Mouse (Mus musculus) cerebellum, adult 8-10 months (tissue): Measurements from ENCODE around the gene Slc44a5.
A peak's percentile ranks its signal among the peaks of the same experiment; 100 is the strongest.
"Not testable (repeated sequence)": the region's sequence is repeated elsewhere in the genome, so short reads cannot be mapped to it uniquely, and the experiment has no call there.

Source experiments
- DNase-seq: peaks from one replicate; pipeline ENCODE4 v3.0.0; 2022

The Slc44a5 gene

GRCm38 (mm10) chr3:154251486-154251885, 278.2 kb downstream of the Slc44a5 start:
- DNase-seq = no peak

GRCm38 (mm10) chr3:154252219-154252618, 279.0 kb downstream of the Slc44a5 start:
- DNase-seq = no peak

GRCm38 (mm10) chr3:154254187-154254586, 281.0 kb downstream of the Slc44a5 start:
- DNase-seq = not testable (repeated sequence)

GRCm38 (mm10) chr3:154257312-154257711, 284.1 kb downstream of the Slc44a5 start:
- no peak for DNase-seq

- no peak for DNase-seq
Measured at GRCm38 (mm10) chr3:154268313-154268712, 295.1 kb downstream of the Slc44a5 start.

- peak; percentile 63 for DNase-seq
Measured at GRCm38 (mm10) chr3:154269757-154270366, 296.6 kb downstream of the Slc44a5 start.

- DNase-seq = no peak
Measured at GRCm38 (mm10) chr3:154274681-154275080, 301.4 kb downstream of the Slc44a5 start.

GRCm38 (mm10) chr3:154284260-154284659, 311.0 kb downstream of the Slc44a5 start:
- DNase-seq = no peak

GRCm38 (mm10) chr3:154285351-154285750, 312.1 kb downstream of the Slc44a5 start:
- DNase-seq = no peak

- DNase-seq = no peak
Measured at GRCm38 (mm10) chr3:154287217-154287616, 314.0 kb downstream of the Slc44a5 start.

- DNase-seq = no peak
Measured at GRCm38 (mm10) chr3:154288429-154289069, 315.3 kb downstream of the Slc44a5 start.

- no peak for DNase-seq
Measured at GRCm38 (mm10) chr3:154290351-154290750, 317.1 kb downstream of the Slc44a5 start.

- DNase-seq = no peak
Measured at GRCm38 (mm10) chr3:154292126-154292525, 318.9 kb downstream of the Slc44a5 start.

- DNase-seq = no peak
Measured at GRCm38 (mm10) chr3:154293839-154294490, 320.7 kb downstream of the Slc44a5 start.

- DNase-seq = no peak
Measured at GRCm38 (mm10) chr3:154294924-154295834, 321.9 kb downstream of the Slc44a5 start.

GRCm38 (mm10) chr3:154297499-154297898, 324.3 kb downstream of the Slc44a5 start:
- no peak for DNase-seq

- no peak for DNase-seq
Measured at GRCm38 (mm10) chr3:154298490-154298889, 325.3 kb downstream of the Slc44a5 start.

GRCm38 (mm10) chr3:154300006-154300405, 326.8 kb downstream of the Slc44a5 start:
- no peak for DNase-seq

- no peak for DNase-seq
Measured at GRCm38 (mm10) chr3:154301102-154301501, 327.9 kb downstream of the Slc44a5 start.

- DNase-seq = no peak
Measured at GRCm38 (mm10) chr3:154305163-154305884, 332.1 kb downstream of the Slc44a5 start.

GRCm38 (mm10) chr3:154317651-154318248, 344.5 kb downstream of the Slc44a5 start:
- no peak for DNase-seq
